Mouse (Mus musculus) liver, postnatal 0 days (tissue): ENCODE data around the gene Zfp541.
A peak's percentile ranks its signal among the peaks of the same experiment; 100 is the strongest.

Experiments used
- CTCF ChIP-seq: sonication (generic); IDR thresholded peaks from 2 replicates; pipeline ENCODE4 v1.5.1; 2016; ENCODE audit warnings: antibody characterized with exemption, low read depth
- EP300 ChIP-seq: IDR thresholded peaks from 2 replicates; pipeline ENCODE4 v1.6.1; 2016; ENCODE audit warnings: antibody characterized with exemption, low read depth, mild to moderate bottlenecking

DNA sequence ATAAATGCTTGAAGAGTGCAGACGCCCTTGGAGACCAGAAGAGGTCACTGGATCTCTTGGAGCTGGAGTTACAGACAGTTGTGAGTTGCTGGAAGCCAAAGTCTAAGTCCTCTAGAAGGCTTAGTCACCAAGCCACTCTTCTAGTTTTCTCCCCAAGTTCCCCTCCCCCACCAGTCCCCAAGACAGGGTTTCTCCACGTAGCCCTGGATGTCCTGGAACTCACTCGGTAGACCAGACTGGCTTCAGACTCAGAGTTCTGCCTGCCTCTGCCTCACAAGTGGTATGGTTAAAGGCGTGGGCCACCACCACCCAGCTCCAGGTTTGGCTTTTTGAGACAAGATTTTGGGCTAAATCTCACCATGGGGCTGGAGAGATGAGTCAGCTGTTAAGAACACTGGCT, 6.6 kb upstream of the Zfp541 start:
- TF ChIP-seq CTCF (0 out of 2 replicates have a peak, but pooled peaks have one; percentile 4), EP300 (no peak)
